Mouse (Mus musculus) C2C12 (cell line): ENCODE results near the gene Nt5c2.

ENCODE experiments used
- CTCF ChIP-seq: IDR thresholded peaks from one replicate; pipeline ENCODE4 v1.5.1; 2011; ENCODE audit not compliant: control insufficient read depth, insufficient read depth, insufficient read length
- MAX ChIP-seq: IDR thresholded peaks from one replicate; pipeline ENCODE4 v1.6.1; 2011; ENCODE audit warnings: mild to moderate bottlenecking, control low read depth
- MYOD1 ChIP-seq: IDR thresholded peaks from one replicate; pipeline ENCODE4 v1.6.1; 2011; ENCODE audit warnings: low read depth; ENCODE audit not compliant: control insufficient read depth, insufficient read length
- MYOG ChIP-seq: IDR thresholded peaks from one replicate; pipeline ENCODE4 v1.6.1; 2011; ENCODE audit not compliant: control insufficient read depth, insufficient read length; ENCODE audit errors: extremely low read depth

- TF ChIP-seq CTCF (no peak), MAX (no peak), MYOD1 (no peak), MYOG (no peak)
Observed at GRCm38 (mm10) chr19:47040720-47041473, 25.9 kb upstream of the Nt5c2 start.
